Comparison of ENCODE assay signal across 23 mouse cellular contexts in genomic region chr3:87779086-87779485, GRCm38 (mm10). TPM values are rescaled to one million over a fixed set of nuclear protein-coding genes. Genes with fewer than 3 reads are reported as not detected.
DNase-seq lines count a peak whose midpoint lies in the region; ATAC-seq lines count a peak whose summit lies in the region.
"Had no signal": no experiment of that assay in that cellular context is flagged by ENCODE, and none has a peak within 500 bp of the region (broad histone marks: within the 10 kb centered on the region; RNA-seq: fewer than 3 reads in every experiment).

No protein-coding gene starts in this region.

- peaks cover 41% of the 10 kb centered on the region for H3K27me3 ChIP-seq in embryonic facial prominence, embryonic 12.5 days
- peaks cover 81% of the 10 kb centered on the region for H3K27me3 ChIP-seq in embryonic facial prominence, embryonic 10.5 days (replicated peaks; ENCODE audit: low read depth, poor library complexity, severe bottlenecking)
- H3K27me3 ChIP-seq in lung, embryonic 15.5 days: peaks cover 18% of the 10 kb centered on the region

- H3K4me1 ChIP-seq in embryonic facial prominence, embryonic 12.5 days: peaks cover 26% of the 10 kb centered on the region
- peaks cover 41% of the 10 kb centered on the region for H3K4me1 ChIP-seq in embryonic facial prominence, embryonic 10.5 days
- peaks cover 12% of the 10 kb centered on the region for H3K4me1 ChIP-seq in lung, embryonic 15.5 days

- no peak for ATAC-seq in embryonic facial prominence, embryonic 12.5 days (ENCODE audit: insufficient number of reproducible peaks, insufficient read depth, low FRiP score, low TSS enrichment)
- peak; percentile 6; the same call in 1 of the 2 replicates for ATAC-seq in lung, embryonic 15.5 days (ENCODE audit: borderline replicate concordance, extremely low read depth, low FRiP score, low TSS enrichment)
- ATAC-seq: liver, postnatal 0 days had no signal

- H3K9ac ChIP-seq in embryonic facial prominence, embryonic 12.5 days: no peak overlapping the region; the same call in 1 of the 2 replicates
- no peak overlapping the region for H3K9ac ChIP-seq in lung, embryonic 15.5 days
- H3K9ac ChIP-seq: embryonic facial prominence, embryonic 15.5 days; liver, postnatal 0 days; neural tube, embryonic 15.5 days; stomach, embryonic 15.5 days had no signal

- peak overlapping the region; percentile 69; the same call in 1 of the 2 replicates for H3K27ac ChIP-seq in embryonic facial prominence, embryonic 12.5 days
- no peak overlapping the region for H3K27ac ChIP-seq in embryonic facial prominence, embryonic 10.5 days (replicated peaks)
- H3K27ac ChIP-seq in lung, embryonic 15.5 days: no peak overlapping the region
- H3K27ac ChIP-seq: embryonic facial prominence, embryonic 15.5 days; heart, adult 2 months; neural tube, embryonic 15.5 days; stomach, embryonic 15.5 days had no signal

- H3K4me2 ChIP-seq in embryonic facial prominence, embryonic 12.5 days (replicated peaks): peak overlapping the region; percentile 26; the same call in 1 of the 2 replicates
- H3K4me2 ChIP-seq in lung, embryonic 15.5 days: no peak overlapping the region
- H3K4me2 ChIP-seq: stomach, embryonic 15.5 days had no signal

- no peak for DNase-seq in embryonic facial prominence, embryonic 10.5 days (ENCODE audit: low spot score)
- DNase-seq in lung, adult 18-20 months: no peak
- DNase-seq in retina, postnatal 1 day: peak; percentile 46
- no peak for DNase-seq in retina, embryonic 14.5 days (ENCODE audit: low spot score)
- no peak for DNase-seq in layer of hippocampus, postnatal 36 days
- no peak for DNase-seq in left cerebral cortex, postnatal 10 days (ENCODE audit: extremely low spot score in 1 of 2, low spot score in 2 of 2)
- DNase-seq: adrenal gland, adult 2 months; cerebellum, adult 8-10 months; gastrocnemius, postnatal 25 days; heart, adult 2 months; kidney, adult 2 months; kidney, postnatal 4 days; liver, postnatal 0 days; right cerebral cortex, postnatal 25 days; thymus, adult 2 months had no signal

- no peak overlapping the region for H3K4me3 ChIP-seq in embryonic facial prominence, embryonic 12.5 days
- H3K4me3 ChIP-seq in embryonic facial prominence, embryonic 10.5 days: no peak overlapping the region
- no peak overlapping the region for H3K4me3 ChIP-seq in lung, embryonic 15.5 days
- H3K4me3 ChIP-seq: heart, adult 2 months; neural tube, embryonic 15.5 days; stomach, embryonic 15.5 days had no signal

- H3K36me3 ChIP-seq in embryonic facial prominence, embryonic 12.5 days: no peaks in the 10 kb centered on the region
- H3K36me3 ChIP-seq in embryonic facial prominence, embryonic 10.5 days (replicated peaks): no peaks in the 10 kb centered on the region
- no peaks in the 10 kb centered on the region for H3K36me3 ChIP-seq in lung, embryonic 15.5 days
- H3K36me3 ChIP-seq: embryonic facial prominence, embryonic 15.5 days; neural tube, embryonic 15.5 days; stomach, embryonic 15.5 days had no signal

- intact Hi-C loops in left cerebral cortex, postnatal 10 days (cut with DNase I): no loop called here

- 43% methylated on average over 2 of the region's 2 CpGs for WGBS in embryonic facial prominence, embryonic 12.5 days
- WGBS in embryonic facial prominence, embryonic 10.5 days: 27% methylated on average over 2 of the region's 2 CpGs
- WGBS in lung, embryonic 15.5 days: 51% methylated on average over 2 of the region's 2 CpGs

- no peaks in the 10 kb centered on the region for H3K9me3 ChIP-seq in embryonic facial prominence, embryonic 12.5 days
- no peaks in the 10 kb centered on the region for H3K9me3 ChIP-seq in embryonic facial prominence, embryonic 10.5 days
- no peaks in the 10 kb centered on the region for H3K9me3 ChIP-seq in lung, embryonic 15.5 days
- H3K9me3 ChIP-seq: embryonic facial prominence, embryonic 15.5 days; neural tube, embryonic 15.5 days; stomach, embryonic 15.5 days had no signal

RNA-seq across cellular contexts. Expression of gene Ntrk1, which starts 15.9 kb away (rescaled TPM):
- 40.0 and 51.7 TPM in 2 replicates for polyA plus RNA-seq in embryonic facial prominence, embryonic 12.5 days (2016; fragmentation: Nextera tagmentation; extraction: Ambion mirVana)
- polyA plus RNA-seq in embryonic facial prominence, embryonic 10.5 days (2016; fragmentation: Nextera tagmentation; extraction: Ambion mirVana): 10.7 and 11.0 TPM in 2 replicates
- 1.2 and 2.5 TPM in 2 replicates for polyA plus RNA-seq in lung, embryonic 15.5 days (2015; fragmentation: Nextera tagmentation; extraction: Ambion mirVana)
- total RNA-seq in layer of hippocampus, postnatal 36 days (2021): under 1 TPM in 1 of 2 experiments, not detected in 1; 0.12 TPM
- under 1 TPM; 0.34 to 0.62 TPM for total RNA-seq in left cerebral cortex, postnatal 10 days (2021)
- total RNA-seq: liver, adult 2 months; megakaryocyte, adult 5-6 weeks had no signal

RNA-seq across cellular contexts. Expression of gene Insrr, which starts 17.7 kb away (rescaled TPM):
- polyA plus RNA-seq in embryonic facial prominence, embryonic 12.5 days (2016; fragmentation: Nextera tagmentation; extraction: Ambion mirVana): 1.7 and 1.9 TPM in 2 replicates
- polyA plus RNA-seq in embryonic facial prominence, embryonic 10.5 days (2016; fragmentation: Nextera tagmentation; extraction: Ambion mirVana): 0.49 and 0.54 TPM in 2 replicates
- polyA plus RNA-seq in lung, embryonic 15.5 days (2015; fragmentation: Nextera tagmentation; extraction: Ambion mirVana): 0.09 and 0.16 TPM in 2 replicates
- under 1 TPM; 0.15 TPM for total RNA-seq in layer of hippocampus, postnatal 36 days (2021)
- total RNA-seq in left cerebral cortex, postnatal 10 days (2021): under 1 TPM; 0.30 to 0.39 TPM
- total RNA-seq: liver, adult 2 months; megakaryocyte, adult 5-6 weeks had no signal
- polyA plus RNA-seq: heart, embryonic 16.5 days; liver, postnatal 0 days had no signal

RNA-seq across cellular contexts. Expression of gene Lrrc71, which starts 30.7 kb away (rescaled TPM):
- polyA plus RNA-seq in embryonic facial prominence, embryonic 12.5 days (2016; fragmentation: Nextera tagmentation; extraction: Ambion mirVana): 0.28 and 0.31 TPM in 2 replicates
- polyA plus RNA-seq in embryonic facial prominence, embryonic 10.5 days (2016; fragmentation: Nextera tagmentation; extraction: Ambion mirVana): 0.28 and 0.41 TPM in 2 replicates
- 1.3 and 1.6 TPM in 2 replicates for polyA plus RNA-seq in lung, embryonic 15.5 days (2015; fragmentation: Nextera tagmentation; extraction: Ambion mirVana)
- 1 to 10 TPM in 1 of 2 experiments, under 1 TPM in 1; 0.40 to 1.6 TPM for total RNA-seq in layer of hippocampus, postnatal 36 days (2021)
- total RNA-seq in left cerebral cortex, postnatal 10 days (2021): under 1 TPM; 0.10 to 0.64 TPM

RNA-seq across cellular contexts. Expression of gene Pear1, which starts 45.0 kb away (rescaled TPM):
- polyA plus RNA-seq in embryonic facial prominence, embryonic 12.5 days (2016; fragmentation: Nextera tagmentation; extraction: Ambion mirVana): 14.4 and 15.1 TPM in 2 replicates
- 12.2 and 13.4 TPM in 2 replicates for polyA plus RNA-seq in embryonic facial prominence, embryonic 10.5 days (2016; fragmentation: Nextera tagmentation; extraction: Ambion mirVana)
- 29.4 and 32.4 TPM in 2 replicates for polyA plus RNA-seq in lung, embryonic 15.5 days (2015; fragmentation: Nextera tagmentation; extraction: Ambion mirVana)
- total RNA-seq in layer of hippocampus, postnatal 36 days (2021): 10 to 100 TPM in 1 of 2 experiments, 1 to 10 TPM in 1; 8.0 to 10.4 TPM
- total RNA-seq in left cerebral cortex, postnatal 10 days (2021): 1 to 10 TPM; 7.6 TPM
